Mouse (Mus musculus): ENCODE data around the gene Pcif1. TPM values are rescaled to one million over a fixed set of nuclear protein-coding genes. Genes with fewer than 3 reads are reported as not detected.
"Not testable (repeated sequence)": the region's sequence is repeated elsewhere in the genome, so short reads cannot be mapped to it uniquely, and the experiment has no call there.

The Pcif1 gene
- total RNA-seq, 2 experiments from 2014 or later = 27.3 to 30.5 TPM

DNA sequence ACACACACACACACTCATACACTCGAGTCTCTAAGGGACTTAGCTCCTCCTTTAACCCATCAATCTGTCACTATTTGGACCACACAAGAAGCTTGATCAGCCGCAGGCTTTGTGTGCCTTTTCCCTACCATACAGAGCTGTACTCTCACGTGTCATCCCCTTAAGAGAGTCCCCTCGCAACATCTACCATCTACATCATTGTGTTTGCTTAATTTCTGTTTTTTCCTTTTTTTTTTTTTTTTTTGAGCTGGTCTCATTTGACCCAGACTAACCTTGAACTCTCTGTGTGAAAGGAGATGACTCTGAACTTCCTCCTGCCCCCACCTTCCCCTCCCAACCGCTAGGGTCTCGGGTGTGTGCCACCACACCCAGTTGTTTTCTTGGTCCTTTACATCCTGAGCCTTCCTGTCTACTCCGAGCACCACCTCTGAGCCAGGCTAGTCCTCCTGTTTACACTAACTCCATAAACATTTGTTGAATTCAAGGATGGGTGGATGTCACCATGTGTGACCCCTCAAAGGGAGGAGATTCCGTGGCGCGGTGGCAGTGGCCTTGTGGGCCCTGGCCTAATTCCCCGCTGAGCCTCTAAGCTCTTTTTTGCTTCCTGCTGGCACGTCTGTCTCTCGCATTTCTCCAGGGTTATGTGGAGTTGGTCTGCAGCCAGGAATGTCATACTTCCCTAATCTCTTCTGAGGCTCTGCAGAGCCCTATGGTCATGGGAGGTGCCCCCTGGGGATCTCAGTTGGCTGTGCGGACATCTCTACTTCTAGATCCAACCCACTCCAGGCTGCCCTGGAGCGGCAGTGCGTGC is 12.2 kb upstream of the Pcif1 start:
- DNase-seq = peak; percentile 87 to 95

- no peak for DNase-seq
Measured at GRCm38 (mm10) chr2:164867566-164867965, 11.5 kb upstream of the Pcif1 start.

GRCm38 (mm10) chr2:164868491-164868890 is 10.6 kb upstream of the Pcif1 start:
- peak in 1 of 2 experiments; percentile 55 for DNase-seq

GRCm38 (mm10) chr2:164871602-164872303 is 7.4 kb upstream of the Pcif1 start:
- DNase-seq = no peak

DNA sequence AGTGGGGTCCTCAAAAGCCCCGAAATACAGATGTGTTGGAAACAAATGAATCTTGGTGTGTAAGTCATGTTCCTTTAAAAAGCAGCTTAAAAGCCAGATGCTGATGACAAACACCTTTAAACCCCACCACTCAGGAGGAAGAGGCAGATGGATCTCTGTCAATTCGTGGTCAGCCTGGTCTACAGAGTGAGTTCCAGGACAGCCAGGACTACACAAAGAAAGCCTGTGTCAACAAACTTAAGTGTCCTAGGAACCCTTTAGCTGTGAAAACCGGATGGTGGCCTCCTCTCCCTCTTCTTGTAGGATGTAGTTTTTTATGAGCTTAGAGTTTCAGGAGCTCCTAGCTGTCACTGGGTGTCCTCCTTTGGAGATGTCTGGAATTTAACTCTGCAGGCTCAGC is 5.5 kb upstream of the Pcif1 start:
- DNase-seq = peak in 1 of 2 experiments; percentile 9

GRCm38 (mm10) chr2:164874239-164874769 is 4.8 kb upstream of the Pcif1 start:
- DNase-seq = peak; percentile 73 to 88

GRCm38 (mm10) chr2:164875648-164876047 is 3.5 kb upstream of the Pcif1 start:
- not testable (repeated sequence) for DNase-seq

DNA sequence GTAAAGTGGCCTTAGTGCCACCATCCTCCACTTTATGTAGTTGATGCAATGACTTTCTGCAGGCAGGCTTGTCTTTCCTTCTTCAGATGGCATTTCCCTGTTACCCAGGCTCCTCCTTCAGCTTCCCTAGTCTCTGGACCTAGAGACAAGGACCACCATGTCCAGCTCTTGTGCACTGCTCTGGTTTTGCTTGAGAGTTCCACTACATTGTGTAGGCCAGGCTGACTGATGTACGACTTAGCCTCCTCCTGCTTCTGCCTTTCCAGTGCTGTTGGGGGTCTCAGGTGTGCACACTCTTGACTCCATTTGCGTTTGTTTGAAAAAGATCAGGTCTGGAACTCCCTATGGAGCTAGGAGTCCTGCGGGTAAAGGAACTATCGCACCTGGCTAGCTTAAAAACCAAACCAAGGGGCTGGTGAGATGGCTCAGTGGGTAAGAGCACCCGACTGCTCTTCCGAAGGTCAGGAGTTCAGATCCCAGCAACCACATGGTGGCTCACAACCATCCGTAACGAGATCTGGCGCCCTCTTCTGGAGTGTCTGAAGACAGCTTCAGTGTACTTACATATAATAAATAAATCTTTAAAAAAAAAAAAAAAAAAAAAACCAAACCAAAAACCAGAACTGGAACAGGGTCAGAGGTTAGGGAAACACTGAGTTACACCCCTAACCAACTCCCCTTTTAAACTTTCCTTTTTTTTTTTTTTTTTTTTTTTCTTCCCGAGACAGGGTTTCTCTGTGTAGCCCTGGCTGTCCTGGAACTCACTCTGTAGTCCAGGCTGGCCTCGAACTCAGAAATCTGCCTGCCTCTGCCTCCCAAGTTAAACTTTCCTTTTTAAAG is 1.5 kb upstream of the Pcif1 start:
- not testable (repeated sequence) for DNase-seq

DNA sequence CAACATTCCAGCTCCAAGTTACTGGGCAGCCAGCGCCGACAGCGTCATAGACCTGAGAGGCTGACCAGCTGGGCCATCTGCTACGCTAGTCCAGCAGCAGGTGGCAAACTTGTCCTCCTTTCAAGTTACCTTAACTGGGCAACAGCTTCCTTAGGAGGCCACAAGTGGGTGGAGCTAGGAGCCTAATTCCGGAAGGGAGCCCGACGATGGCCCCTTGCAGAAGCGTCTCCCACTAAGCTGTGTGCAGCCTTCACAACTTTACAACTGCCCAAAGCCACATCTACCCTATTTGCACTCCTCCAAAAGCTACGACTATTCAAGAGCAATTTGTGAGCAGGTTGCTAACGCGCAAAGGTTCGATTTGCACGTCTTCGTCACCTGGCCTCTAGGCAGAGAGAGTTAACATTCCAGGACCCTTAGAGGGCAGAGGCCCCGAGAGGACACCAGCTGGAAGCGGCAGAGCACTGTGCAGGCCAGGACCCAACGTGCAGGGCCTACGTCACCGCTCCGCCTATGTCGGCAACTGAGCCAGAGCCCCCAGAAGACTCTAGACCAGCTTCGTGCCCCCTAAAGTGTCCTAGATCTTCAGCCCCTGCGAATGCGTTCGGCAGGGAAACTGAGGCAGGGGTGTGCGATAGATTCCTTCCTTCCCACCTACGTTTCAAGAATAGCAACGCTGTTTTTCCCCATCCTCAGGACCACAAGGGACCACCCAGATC is 436 bp upstream of the Pcif1 start:
- peak; percentile 73 to 78 for DNase-seq

GRCm38 (mm10) chr2:164879568-164880277 is 619 bp downstream of the Pcif1 start:
- DNase-seq = peak; percentile 95 to 96

- DNase-seq = no peak
Measured at GRCm38 (mm10) chr2:164882619-164883018, 3.5 kb downstream of the Pcif1 start.

- DNase-seq = peak; percentile 68 to 90
Measured at GRCm38 (mm10) chr2:164885788-164886187, 6.7 kb downstream of the Pcif1 start.

DNA sequence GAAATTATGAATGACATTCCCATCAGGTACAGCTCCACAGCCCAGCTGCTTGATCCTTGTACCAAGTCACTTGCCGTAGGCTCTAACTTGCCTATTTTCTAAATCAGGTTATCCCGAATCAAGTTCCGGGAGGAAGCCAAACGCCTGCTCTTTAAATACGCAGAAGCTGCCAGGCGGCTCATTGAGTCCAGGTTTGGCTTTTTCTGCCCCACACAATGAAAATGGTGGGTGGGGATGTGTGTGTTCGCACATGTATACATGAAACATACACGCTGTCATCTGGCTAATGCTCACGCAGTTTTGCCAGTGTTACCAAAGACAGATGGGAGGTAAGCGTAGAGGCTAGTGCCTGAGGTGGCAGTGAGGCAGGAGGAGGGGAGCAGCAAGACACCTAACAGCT is 7.5 kb downstream of the Pcif1 start:
- DNase-seq = no peak

- no peak for DNase-seq
Measured at GRCm38 (mm10) chr2:164888996-164889395, 9.9 kb downstream of the Pcif1 start.

- no peak for DNase-seq
Measured at GRCm38 (mm10) chr2:164889960-164890359, 10.9 kb downstream of the Pcif1 start.

DNA sequence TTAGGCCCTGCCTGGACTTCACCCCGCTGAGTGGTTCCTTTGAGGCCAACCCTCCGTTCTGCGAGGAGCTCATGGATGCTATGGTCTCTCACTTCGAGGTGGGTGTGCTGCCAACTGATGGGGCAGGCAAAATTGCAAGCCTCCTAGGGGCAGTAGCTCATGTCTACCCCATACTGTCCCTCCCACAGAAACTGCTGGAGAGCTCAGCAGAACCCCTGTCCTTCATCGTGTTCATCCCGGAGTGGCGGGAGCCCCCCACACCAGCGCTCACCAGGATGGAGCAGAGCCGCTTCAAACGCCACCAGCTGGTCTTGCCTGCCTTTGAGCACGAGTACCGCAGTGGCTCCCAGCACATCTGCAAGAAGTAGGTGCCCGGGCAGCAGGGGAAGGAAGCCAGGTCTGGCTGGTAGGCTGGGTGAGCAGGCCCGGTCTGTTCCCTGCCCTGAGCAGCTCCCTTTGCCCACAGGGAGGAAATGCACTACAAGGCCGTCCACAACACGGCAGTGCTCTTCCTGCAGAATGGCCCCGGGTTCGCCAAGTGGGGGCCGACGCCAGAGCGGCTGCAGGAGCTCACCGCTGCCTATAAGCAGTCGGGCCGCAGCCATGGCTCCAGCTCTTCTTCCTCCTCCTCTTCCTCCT is 11.4 kb downstream of the Pcif1 start:
- no peak for DNase-seq

DNA sequence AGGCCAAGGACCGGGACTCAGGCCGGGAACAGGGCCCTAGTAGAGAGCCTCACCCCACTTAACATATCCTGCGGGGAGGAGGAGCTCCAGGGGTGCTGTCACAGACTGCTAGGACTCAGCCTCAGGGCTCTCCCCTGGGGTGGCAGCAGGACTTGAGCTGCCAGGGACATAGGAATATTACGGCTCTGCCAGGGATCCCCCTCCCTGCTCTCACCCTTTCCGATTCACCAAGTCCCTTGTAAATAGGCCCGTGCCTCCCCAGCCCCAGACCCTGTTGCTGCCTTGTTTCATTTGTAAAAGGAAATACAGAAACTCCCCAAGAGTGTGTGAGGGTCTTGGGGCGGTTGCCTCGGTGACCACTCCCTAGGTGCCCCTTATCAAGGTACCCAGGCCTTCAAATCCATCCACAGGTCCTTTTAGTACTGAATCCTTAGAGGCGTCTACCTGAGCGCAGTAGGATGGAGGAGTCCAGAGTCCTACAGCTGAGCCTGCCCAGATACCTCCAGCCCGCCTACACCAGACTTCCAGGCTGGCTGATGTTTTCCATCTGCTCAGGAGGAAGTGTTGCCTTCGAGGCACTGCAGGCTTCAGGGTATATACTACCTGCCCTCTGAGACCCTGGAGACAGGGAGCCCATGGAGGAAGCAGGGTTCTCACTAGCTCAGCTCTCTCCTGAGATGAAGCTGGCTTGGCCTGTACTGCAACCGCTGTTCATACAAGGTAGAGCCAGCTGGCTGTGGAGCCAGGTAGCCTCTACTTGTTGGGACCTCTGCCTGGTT is 12.1 kb downstream of the Pcif1 start:
- no peak for DNase-seq

- DNase-seq = peak in 1 of 2 experiments; percentile 67
Measured at GRCm38 (mm10) chr2:164891908-164892695, 13.0 kb downstream of the Pcif1 start.
